Mouse (Mus musculus): ENCODE measurements around the gene Cpox. TPM values are rescaled to one million over a fixed set of nuclear protein-coding genes. Genes with fewer than 3 reads are reported as not detected.
A peak's percentile ranks its signal among the peaks of the same experiment; 100 is the strongest.

Cpox gene
- total and polyA plus RNA-seq, 3 experiments: 266 to 1,587 (median 297) TPM

DNA sequence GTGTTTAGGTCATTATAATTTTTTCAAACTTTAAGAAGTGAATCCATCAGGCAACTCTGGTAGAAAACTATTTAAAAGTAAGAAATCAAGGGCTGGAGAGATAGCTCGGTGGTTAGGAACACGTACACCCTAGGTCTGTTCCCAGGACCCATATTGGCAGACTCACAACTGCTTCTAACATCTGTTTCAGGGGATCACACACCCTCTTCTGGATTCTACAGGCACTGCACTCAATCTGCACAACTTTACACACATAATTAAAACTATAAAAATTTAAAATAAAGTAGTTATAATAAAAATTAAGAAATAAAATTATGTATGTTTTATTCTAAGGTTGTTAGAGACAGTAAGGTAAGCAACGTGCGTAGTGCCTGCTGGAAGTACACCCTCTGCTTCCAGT is 68.1 kb downstream of the Cpox start:
- H3K4me3 ChIP-seq (ENCODE audit: low read depth, low read length): no peak overlapping the region
- H3K27me3 ChIP-seq (ENCODE audit: insufficient read depth, low read length): no peaks in the 10 kb centered on the region
- no peak for TF ChIP-seq GATA2 (IDR thresholded peaks at IDR 0.05; ENCODE audit: borderline replicate concordance, low read depth, low read length)
- no peak for TF ChIP-seq TAL1 (conservative IDR thresholded peaks at IDR 0.05; ENCODE audit: low read depth, low read length)
- no peak for TF ChIP-seq CTCF (IDR thresholded peaks at IDR 0.05; ENCODE audit: low read depth, low read length)
- TF ChIP-seq POLR2AphosphoS5 (IDR thresholded peaks at IDR 0.05; ENCODE audit: insufficient replicate concordance, low read depth, low read length): no peak
- TF ChIP-seq GATA1 (IDR thresholded peaks at IDR 0.05; ENCODE audit: borderline replicate concordance, low read length): no peak
- peaks cover 18% of the 10 kb centered on the region for H3K36me3 ChIP-seq (replicated peaks)
- peaks cover 7% of the 10 kb centered on the region; the same call in 1 of the 2 replicates for H3K4me1 ChIP-seq (ENCODE audit: insufficient read depth, low read depth, low read length)
- DNase-seq (ENCODE audit: low spot score) (no peak), ATAC-seq (ENCODE audit: extremely low read depth, insufficient number of reproducible peaks, low FRiP score, poor library complexity, severe bottlenecking) (no peak)
- no peaks in the 10 kb centered on the region; the same call in 1 of the 2 replicates for H3K9me3 ChIP-seq (replicated peaks)

DNA sequence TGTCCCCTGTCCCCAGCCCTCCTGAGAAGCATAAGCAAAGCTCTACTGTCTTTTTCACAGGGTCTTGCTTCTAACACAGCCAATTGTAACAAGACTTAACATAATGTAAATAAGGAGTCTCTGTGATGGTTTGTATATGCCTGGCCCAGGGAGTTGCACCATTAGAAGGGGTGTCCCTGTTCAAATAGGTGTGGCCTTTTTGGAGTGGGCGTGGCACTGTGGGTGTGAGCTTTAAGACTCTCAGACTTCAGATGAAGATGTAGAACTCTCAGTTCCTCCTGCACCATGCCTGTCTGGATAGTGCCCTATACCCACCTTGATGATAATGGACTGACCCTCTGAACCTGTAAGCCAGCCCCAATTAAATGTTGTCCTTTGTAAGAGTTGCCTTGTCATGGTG is 68.7 kb downstream of the Cpox start:
- ATAC-seq (ENCODE audit: extremely low read depth, insufficient number of reproducible peaks, low FRiP score, poor library complexity, severe bottlenecking): no peak

DNA sequence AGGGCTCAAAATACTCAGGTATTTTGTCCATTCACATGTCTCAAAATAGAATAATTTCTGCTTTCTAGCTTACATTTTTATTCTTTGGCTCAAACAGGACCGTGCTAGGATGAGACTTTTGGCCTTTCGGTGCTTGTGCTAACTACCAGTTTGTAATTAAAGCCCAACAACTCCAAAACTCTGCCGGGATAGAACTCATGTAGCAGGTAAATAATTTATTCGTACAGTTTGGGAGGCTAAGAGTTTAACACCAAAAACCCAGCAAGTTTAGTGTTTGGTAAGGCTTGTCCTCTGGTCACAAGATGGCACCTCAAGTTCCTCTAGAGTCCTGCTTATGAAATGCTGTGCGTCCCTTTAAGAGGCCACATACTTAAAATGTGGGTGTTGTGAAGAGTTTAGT is 70.7 kb downstream of the Cpox start:
- ATAC-seq (ENCODE audit: extremely low read depth, insufficient number of reproducible peaks, low FRiP score, poor library complexity, severe bottlenecking) (no peak), DNase-seq (ENCODE audit: low spot score) (no peak)
- Histone ChIP-seq H3K9me3 (replicated peaks) (no peaks in the 10 kb centered on the region; the same call in 1 of the 2 replicates), H3K4me1 (ENCODE audit: insufficient read depth, low read depth, low read length) (peaks cover 10% of the 10 kb centered on the region), H3K36me3 (replicated peaks) (peaks cover 2% of the 10 kb centered on the region), H3K4me3 (ENCODE audit: low read depth, low read length) (no peak overlapping the region), H3K27me3 (ENCODE audit: insufficient read depth, low read length) (no peaks in the 10 kb centered on the region)
- TF ChIP-seq POLR2AphosphoS5 (IDR thresholded peaks at IDR 0.05; ENCODE audit: insufficient replicate concordance, low read depth, low read length) (no peak), GATA2 (IDR thresholded peaks at IDR 0.05; ENCODE audit: borderline replicate concordance, low read depth, low read length) (no peak)

More for the DNA sequence above, 68.7 kb downstream of the Cpox start:
- H3K4me1 ChIP-seq (ENCODE audit: insufficient read depth, low read depth, low read length): peaks cover 7% of the 10 kb centered on the region; the same call in 1 of the 2 replicates
- H3K9me3 ChIP-seq (replicated peaks): no peaks in the 10 kb centered on the region; the same call in 1 of the 2 replicates
- H3K36me3 ChIP-seq (replicated peaks): peaks cover 12% of the 10 kb centered on the region
- TF ChIP-seq POLR2AphosphoS5 (IDR thresholded peaks at IDR 0.05; ENCODE audit: insufficient replicate concordance, low read depth, low read length) (no peak), TAL1 (conservative IDR thresholded peaks at IDR 0.05; ENCODE audit: low read depth, low read length) (no peak), CTCF (IDR thresholded peaks at IDR 0.05; ENCODE audit: low read depth, low read length) (no peak), GATA1 (IDR thresholded peaks at IDR 0.05; ENCODE audit: borderline replicate concordance, low read length) (no peak), GATA2 (IDR thresholded peaks at IDR 0.05; ENCODE audit: borderline replicate concordance, low read depth, low read length) (no peak)
- H3K27me3 ChIP-seq (ENCODE audit: insufficient read depth, low read length): no peaks in the 10 kb centered on the region
- no peak overlapping the region for H3K4me3 ChIP-seq (ENCODE audit: low read depth, low read length)
- no peak for DNase-seq (ENCODE audit: low spot score)

DNA sequence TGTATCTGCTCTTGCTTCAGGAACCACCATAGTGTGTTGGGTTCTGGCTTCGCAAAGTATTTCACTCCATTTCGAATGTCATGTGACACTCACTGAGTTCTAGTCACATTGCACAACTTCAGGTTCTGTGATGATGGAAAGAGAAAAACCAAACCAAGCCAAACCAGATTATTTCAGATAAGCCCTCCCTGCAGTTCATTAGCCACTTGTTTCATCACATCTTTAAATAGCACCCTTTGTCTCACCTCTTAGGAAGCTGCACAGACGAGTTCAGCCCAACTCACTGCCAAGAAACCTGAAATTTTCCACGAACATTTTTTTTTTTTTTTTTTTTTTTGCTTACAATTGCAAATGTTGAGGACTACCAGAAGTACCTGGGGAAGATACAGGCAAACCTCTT is 76.6 kb downstream of the Cpox start:
- ATAC-seq (ENCODE audit: extremely low read depth, insufficient number of reproducible peaks, low FRiP score, poor library complexity, severe bottlenecking) (no peak), DNase-seq (ENCODE audit: low spot score) (no peak)
- Histone ChIP-seq H3K27me3 (ENCODE audit: insufficient read depth, low read length) (no peaks in the 10 kb centered on the region), H3K4me3 (ENCODE audit: low read depth, low read length) (no peak overlapping the region), H3K9me3 (replicated peaks) (no peaks in the 10 kb centered on the region; the same call in 1 of the 2 replicates), H3K36me3 (replicated peaks) (no peaks in the 10 kb centered on the region), H3K4me1 (ENCODE audit: insufficient read depth, low read depth, low read length) (peaks cover 14% of the 10 kb centered on the region)
- no peak for TF ChIP-seq GATA1 (IDR thresholded peaks at IDR 0.05; ENCODE audit: borderline replicate concordance, low read length)
- no peak for TF ChIP-seq GATA2 (IDR thresholded peaks at IDR 0.05; ENCODE audit: borderline replicate concordance, low read depth, low read length)
- no peak for TF ChIP-seq TAL1 (conservative IDR thresholded peaks at IDR 0.05; ENCODE audit: low read depth, low read length)
- TF ChIP-seq CTCF (IDR thresholded peaks at IDR 0.05; ENCODE audit: low read depth, low read length): no peak
- TF ChIP-seq POLR2AphosphoS5 (IDR thresholded peaks at IDR 0.05; ENCODE audit: insufficient replicate concordance, low read depth, low read length): no peak

DNA sequence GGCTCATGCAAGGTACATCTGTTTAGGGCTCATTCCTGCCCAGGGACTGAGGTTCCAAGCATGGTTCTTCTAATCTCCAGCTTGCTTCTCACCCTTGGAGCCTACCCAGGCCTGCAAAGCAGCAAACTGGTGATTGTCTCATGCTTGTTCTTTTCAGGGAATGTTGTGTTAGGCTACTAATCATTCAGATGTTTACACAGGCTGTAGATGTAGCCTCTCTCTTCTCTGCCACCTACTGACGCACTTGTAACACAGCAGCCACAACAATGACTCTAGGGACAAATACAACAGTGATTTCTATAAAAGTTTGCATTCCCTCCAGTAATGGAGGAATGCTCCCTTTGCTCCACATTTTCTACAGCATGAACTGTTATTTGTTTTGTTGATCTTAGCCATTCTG is 81.2 kb downstream of the Cpox start:
- no peak for TF ChIP-seq GATA1 (IDR thresholded peaks at IDR 0.05; ENCODE audit: borderline replicate concordance, low read length)
- TF ChIP-seq CTCF (IDR thresholded peaks at IDR 0.05; ENCODE audit: low read depth, low read length): peak; percentile 12; the same call in 1 of the 2 replicates
- no peaks in the 10 kb centered on the region for H3K36me3 ChIP-seq (replicated peaks)
- ATAC-seq (ENCODE audit: extremely low read depth, insufficient number of reproducible peaks, low FRiP score, poor library complexity, severe bottlenecking) (peak; percentile 63), DNase-seq (ENCODE audit: low spot score) (no peak)
- no peaks in the 10 kb centered on the region for H3K9me3 ChIP-seq (replicated peaks)
- H3K4me3 ChIP-seq (ENCODE audit: low read depth, low read length): no peak overlapping the region
- H3K27me3 ChIP-seq (ENCODE audit: insufficient read depth, low read length): no peaks in the 10 kb centered on the region
- H3K4me1 ChIP-seq (ENCODE audit: insufficient read depth, low read depth, low read length): peaks cover 11% of the 10 kb centered on the region

DNA sequence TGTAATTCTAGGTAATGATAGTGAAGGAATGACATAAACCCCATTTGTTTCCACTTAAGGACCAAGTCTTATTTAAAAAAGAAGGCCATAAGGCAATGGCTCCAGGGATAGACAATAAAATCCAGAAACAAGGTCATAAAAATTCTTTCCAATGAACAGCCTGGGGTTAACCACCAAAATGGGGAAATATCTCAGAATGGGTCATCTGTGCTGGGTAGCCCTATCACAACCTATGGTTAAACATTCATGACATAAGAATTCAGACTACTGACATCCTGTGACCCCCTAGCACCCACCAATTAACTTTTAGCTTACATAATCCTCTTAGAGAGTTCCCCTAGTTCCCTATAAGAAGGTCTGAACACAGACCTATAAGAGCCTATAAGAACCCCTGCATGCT is 86.1 kb downstream of the Cpox start:
- H3K4me3 ChIP-seq (ENCODE audit: low read depth, low read length): no peak overlapping the region
- H3K4me1 ChIP-seq (ENCODE audit: insufficient read depth, low read depth, low read length): peaks cover 4% of the 10 kb centered on the region
- H3K9me3 ChIP-seq (replicated peaks): no peaks in the 10 kb centered on the region
- no peaks in the 10 kb centered on the region for H3K27me3 ChIP-seq (ENCODE audit: insufficient read depth, low read length)
- TF ChIP-seq POLR2AphosphoS5 (IDR thresholded peaks at IDR 0.05; ENCODE audit: insufficient replicate concordance, low read depth, low read length) (no peak), TAL1 (conservative IDR thresholded peaks at IDR 0.05; ENCODE audit: low read depth, low read length) (no peak), GATA1 (IDR thresholded peaks at IDR 0.05; ENCODE audit: borderline replicate concordance, low read length) (no peak), CTCF (IDR thresholded peaks at IDR 0.05; ENCODE audit: low read depth, low read length) (no peak), GATA2 (IDR thresholded peaks at IDR 0.05; ENCODE audit: borderline replicate concordance, low read depth, low read length) (no peak)
- no peak for DNase-seq (ENCODE audit: low spot score)
- no peak for ATAC-seq (ENCODE audit: extremely low read depth, insufficient number of reproducible peaks, low FRiP score, poor library complexity, severe bottlenecking)
- H3K36me3 ChIP-seq (replicated peaks): no peaks in the 10 kb centered on the region

DNA sequence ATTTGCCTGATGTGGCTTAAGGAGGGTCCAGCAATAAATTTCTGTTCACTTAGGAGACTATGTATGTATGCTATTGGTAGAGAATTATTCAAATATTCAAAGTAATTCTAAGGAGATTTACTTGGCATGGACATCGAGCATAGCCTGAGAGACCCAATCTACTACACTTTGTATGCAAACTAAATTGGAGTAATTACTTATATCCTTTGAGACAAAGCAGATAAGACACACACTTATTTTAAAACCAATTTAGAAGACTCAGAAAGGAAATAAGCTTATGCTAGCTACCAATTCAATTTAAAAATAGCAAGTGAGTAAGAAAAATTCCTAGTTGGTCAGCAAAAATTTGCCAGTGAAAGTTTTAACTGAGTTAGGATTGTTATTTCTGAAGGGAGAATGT is 93.0 kb downstream of the Cpox start, which contains the start of gene Olfr172:
Olfr172 (minus strand) TSS at position 101 of the 400 bp plus-strand sequence.
- no peaks in the 10 kb centered on the region for H3K36me3 ChIP-seq (replicated peaks)
- no peaks in the 10 kb centered on the region for H3K4me1 ChIP-seq (ENCODE audit: insufficient read depth, low read depth, low read length)
- ATAC-seq (ENCODE audit: extremely low read depth, insufficient number of reproducible peaks, low FRiP score, poor library complexity, severe bottlenecking): no peak
- H3K4me3 ChIP-seq (ENCODE audit: low read depth, low read length): no peak within 1 kb of the TSS
- TF ChIP-seq TAL1 (conservative IDR thresholded peaks at IDR 0.05; ENCODE audit: low read depth, low read length): no peak
- no peak for TF ChIP-seq GATA1 (IDR thresholded peaks at IDR 0.05; ENCODE audit: borderline replicate concordance, low read length)
- no peak for TF ChIP-seq GATA2 (IDR thresholded peaks at IDR 0.05; ENCODE audit: borderline replicate concordance, low read depth, low read length)
- TF ChIP-seq CTCF (IDR thresholded peaks at IDR 0.05; ENCODE audit: low read depth, low read length): no peak
- no peak for TF ChIP-seq POLR2AphosphoS5 (IDR thresholded peaks at IDR 0.05; ENCODE audit: insufficient replicate concordance, low read depth, low read length)
- H3K27me3 ChIP-seq (ENCODE audit: insufficient read depth, low read length): no peaks in the 10 kb centered on the region
- DNase-seq (ENCODE audit: low spot score): no peak
- H3K9me3 ChIP-seq (replicated peaks): peaks cover 3% of the 10 kb centered on the region; the same call in 1 of the 2 replicates
